Mouse (Mus musculus): ENCODE measurements around the gene Grap.

- no peak for TF ChIP-seq CTCF (IDR thresholded peaks at IDR 0.05; ENCODE audit: extremely low read depth, insufficient read depth, insufficient read length, insufficient replicate concordance)
- no peak for TF ChIP-seq POLR2A (IDR thresholded peaks at IDR 0.05; ENCODE audit: low read depth, low read length)
Observed at GRCm38 (mm10) chr11:61715130-61715529, 62.1 kb downstream of the Grap start.

Measured in spleen, adult 2 months (tissue).